Mouse (Mus musculus): ENCODE data around the gene Tmbim1. TPM values are rescaled to one million over a fixed set of nuclear protein-coding genes. Genes with fewer than 3 reads are reported as not detected.

Tmbim1 gene
- polyA plus RNA-seq, 1 experiment from 2014 or later = 7.5 TPM

DNA sequence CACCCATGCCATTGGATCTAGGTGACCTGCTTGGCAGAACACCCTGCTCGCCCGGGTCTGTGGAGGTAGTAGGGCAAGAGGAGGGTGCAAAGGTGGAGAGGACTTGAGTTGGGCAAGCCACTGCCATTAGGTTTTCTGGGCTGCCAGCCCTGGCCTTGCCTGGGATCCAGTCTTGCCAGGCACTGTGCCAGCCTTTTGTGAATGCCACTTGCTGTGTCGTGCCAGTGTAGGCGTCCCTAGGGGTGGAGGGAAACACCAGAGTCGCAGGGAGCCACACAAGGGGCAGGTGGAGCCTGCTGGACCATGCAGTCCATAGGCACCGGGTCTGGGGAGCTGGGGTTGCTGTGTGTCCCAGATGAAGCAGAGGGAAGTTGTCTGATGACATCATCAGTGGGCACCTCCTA is 34.9 kb upstream of the Tmbim1 start:
- no peaks in the 10 kb centered on the region for H3K36me3 ChIP-seq (ENCODE audit: control insufficient read depth, insufficient read depth, low read length)
- 78% methylated on average over 6 of the region's 6 CpGs for WGBS
- H3K9me3 ChIP-seq (ENCODE audit: control insufficient read depth, low read length) = no peaks in the 10 kb centered on the region
- H3K4me2 ChIP-seq (ENCODE audit: low read depth, low read length) = no peak overlapping the region
- H3K4me1 ChIP-seq (ENCODE audit: control insufficient read depth, insufficient read depth, low read length) = no peaks in the 10 kb centered on the region
- H3K4me3 ChIP-seq (ENCODE audit: low read depth, low read length) = no peak overlapping the region
- H3K9ac ChIP-seq (replicated peaks; ENCODE audit: low read depth, low read length) = no peak overlapping the region
- no peak for ATAC-seq (ENCODE audit: low read depth)
- no peaks in the 10 kb centered on the region for H3K27me3 ChIP-seq (ENCODE audit: control insufficient read depth, insufficient read depth, low read length)
- H3K27ac ChIP-seq (ENCODE audit: low read depth, low read length) = no peak overlapping the region

DNA sequence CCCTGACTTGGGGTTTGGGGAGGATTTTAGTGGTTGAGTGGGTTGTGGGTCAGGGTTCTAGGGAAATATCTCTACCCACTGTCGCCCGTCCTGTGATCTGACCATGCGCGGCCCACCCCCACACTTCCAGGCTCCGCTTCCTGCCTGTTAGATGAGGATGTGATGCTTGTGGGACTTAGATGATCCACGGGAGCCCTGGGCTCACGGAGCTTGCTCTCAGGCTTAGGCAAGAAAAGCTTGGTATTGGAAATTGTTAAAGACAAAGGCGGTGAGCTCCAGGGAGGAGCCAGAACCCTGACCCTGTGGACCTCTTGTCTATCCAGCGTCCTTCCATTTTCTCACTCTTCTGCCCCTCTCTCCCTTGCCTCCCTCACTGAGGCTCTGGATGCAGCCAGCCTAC is 34.5 kb upstream of the Tmbim1 start:
- ATAC-seq (ENCODE audit: low read depth) = no peak
- Histone ChIP-seq H3K27me3 (ENCODE audit: control insufficient read depth, insufficient read depth, low read length) (no peaks in the 10 kb centered on the region), H3K27ac (ENCODE audit: low read depth, low read length) (no peak overlapping the region), H3K4me2 (ENCODE audit: low read depth, low read length) (no peak overlapping the region), H3K36me3 (ENCODE audit: control insufficient read depth, insufficient read depth, low read length) (no peaks in the 10 kb centered on the region), H3K9ac (replicated peaks; ENCODE audit: low read depth, low read length) (no peak overlapping the region), H3K9me3 (ENCODE audit: control insufficient read depth, low read length) (no peaks in the 10 kb centered on the region), H3K4me3 (ENCODE audit: low read depth, low read length) (no peak overlapping the region), H3K4me1 (ENCODE audit: control insufficient read depth, insufficient read depth, low read length) (no peaks in the 10 kb centered on the region)
- WGBS = 95% methylated on average over 9 of the region's 9 CpGs

DNA sequence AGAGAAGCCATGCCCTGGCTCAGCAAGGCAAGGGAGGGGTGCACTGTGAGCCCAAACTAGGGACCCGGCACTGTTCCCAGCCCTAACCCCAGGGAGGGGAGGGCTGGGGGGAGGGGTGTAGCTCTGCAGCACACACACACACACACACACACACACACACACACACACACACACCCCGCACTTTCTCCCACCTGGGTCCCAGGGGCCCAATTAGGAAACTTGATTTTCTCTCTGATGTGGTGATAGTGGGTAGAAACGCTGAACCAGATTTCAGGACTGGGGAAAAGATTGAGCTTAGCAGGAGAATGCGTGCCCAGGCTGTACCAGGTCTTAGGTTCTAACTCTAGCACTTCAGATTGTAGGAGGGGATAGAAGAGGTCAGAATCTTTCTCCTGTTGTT is 33.2 kb upstream of the Tmbim1 start:
- Histone ChIP-seq H3K4me3 (ENCODE audit: low read depth, low read length) (no peak overlapping the region), H3K4me1 (ENCODE audit: control insufficient read depth, insufficient read depth, low read length) (peaks cover under 1% of the 10 kb centered on the region; the same call in 1 of the 2 replicates), H3K4me2 (ENCODE audit: low read depth, low read length) (no peak overlapping the region), H3K36me3 (ENCODE audit: control insufficient read depth, insufficient read depth, low read length) (no peaks in the 10 kb centered on the region), H3K27me3 (ENCODE audit: control insufficient read depth, insufficient read depth, low read length) (no peaks in the 10 kb centered on the region), H3K9ac (replicated peaks; ENCODE audit: low read depth, low read length) (no peak overlapping the region), H3K9me3 (ENCODE audit: control insufficient read depth, low read length) (no peaks in the 10 kb centered on the region), H3K27ac (ENCODE audit: low read depth, low read length) (no peak overlapping the region)
- WGBS = 70% methylated on average over 4 of the region's 4 CpGs
- no peak for ATAC-seq (ENCODE audit: low read depth)

DNA sequence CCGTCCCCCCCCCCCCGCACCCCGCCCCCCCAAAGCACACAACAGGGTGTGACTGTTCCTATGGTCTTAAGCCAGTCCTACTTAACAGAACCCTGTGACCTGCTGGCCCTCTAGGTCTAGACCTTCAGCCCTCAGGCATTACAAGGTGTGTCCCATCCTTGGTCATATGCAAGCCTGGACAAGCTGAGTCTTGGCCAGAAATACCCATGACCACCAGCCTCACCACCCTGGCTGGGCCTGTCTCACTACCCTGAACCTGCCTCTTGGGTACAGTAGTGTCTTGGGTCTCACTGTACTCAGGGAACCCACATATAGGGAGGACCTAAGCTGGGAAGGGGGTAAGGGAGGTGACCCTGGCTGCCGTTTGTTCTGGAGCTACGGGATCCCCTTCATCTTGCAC is 32.6 kb upstream of the Tmbim1 start:
- H3K9me3 ChIP-seq (ENCODE audit: control insufficient read depth, low read length) = no peaks in the 10 kb centered on the region
- no peak overlapping the region for H3K4me2 ChIP-seq (ENCODE audit: low read depth, low read length)
- no peaks in the 10 kb centered on the region for H3K27me3 ChIP-seq (ENCODE audit: control insufficient read depth, insufficient read depth, low read length)
- H3K9ac ChIP-seq (replicated peaks; ENCODE audit: low read depth, low read length) = no peak overlapping the region
- WGBS = 91% methylated on average over 5 of the region's 5 CpGs
- no peak overlapping the region for H3K27ac ChIP-seq (ENCODE audit: low read depth, low read length)
- peaks cover 6% of the 10 kb centered on the region; the same call in 1 of the 2 replicates for H3K4me1 ChIP-seq (ENCODE audit: control insufficient read depth, insufficient read depth, low read length)
- no peaks in the 10 kb centered on the region for H3K36me3 ChIP-seq (ENCODE audit: control insufficient read depth, insufficient read depth, low read length)
- H3K4me3 ChIP-seq (ENCODE audit: low read depth, low read length) = no peak overlapping the region
- no peak for ATAC-seq (ENCODE audit: low read depth)

DNA sequence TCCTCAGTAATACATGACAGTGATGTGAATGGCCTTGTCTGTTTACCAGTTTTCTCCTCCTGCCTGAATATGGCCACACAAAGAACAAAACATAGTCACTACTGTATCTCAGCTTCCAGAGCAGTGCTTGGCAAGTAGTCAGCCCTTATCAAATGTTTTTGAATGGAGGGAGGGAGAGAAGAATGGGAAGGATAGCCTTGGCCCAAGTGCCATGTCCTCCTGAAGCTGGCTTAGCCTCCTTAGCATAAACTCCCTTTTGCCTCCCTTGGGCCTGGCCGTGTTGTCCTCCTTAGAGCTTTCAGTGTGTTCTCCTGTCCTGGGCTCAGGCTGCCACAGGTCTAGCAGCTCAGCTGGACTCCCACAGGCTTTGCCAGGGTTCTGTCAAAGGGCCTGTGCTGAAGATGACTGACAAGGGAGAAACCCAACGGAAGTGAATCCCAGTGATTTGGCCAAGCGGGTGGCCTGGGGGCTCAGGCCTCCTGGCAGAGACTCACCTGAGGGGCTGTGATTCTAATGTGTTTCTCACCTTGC is 31.9 kb upstream of the Tmbim1 start:
- peaks cover 8% of the 10 kb centered on the region; the same call in 1 of the 2 replicates for H3K4me1 ChIP-seq (ENCODE audit: control insufficient read depth, insufficient read depth, low read length)
- ATAC-seq (ENCODE audit: low read depth) = no peak
- H3K4me2 ChIP-seq (ENCODE audit: low read depth, low read length) = no peak overlapping the region
- WGBS = 83% methylated on average over 3 of the region's 3 CpGs
- no peak overlapping the region for H3K27ac ChIP-seq (ENCODE audit: low read depth, low read length)
- H3K9me3 ChIP-seq (ENCODE audit: control insufficient read depth, low read length) = no peaks in the 10 kb centered on the region
- no peak overlapping the region for H3K4me3 ChIP-seq (ENCODE audit: low read depth, low read length)
- no peaks in the 10 kb centered on the region for H3K27me3 ChIP-seq (ENCODE audit: control insufficient read depth, insufficient read depth, low read length)
- H3K9ac ChIP-seq (replicated peaks; ENCODE audit: low read depth, low read length) = no peak overlapping the region
- no peaks in the 10 kb centered on the region for H3K36me3 ChIP-seq (ENCODE audit: control insufficient read depth, insufficient read depth, low read length)

DNA sequence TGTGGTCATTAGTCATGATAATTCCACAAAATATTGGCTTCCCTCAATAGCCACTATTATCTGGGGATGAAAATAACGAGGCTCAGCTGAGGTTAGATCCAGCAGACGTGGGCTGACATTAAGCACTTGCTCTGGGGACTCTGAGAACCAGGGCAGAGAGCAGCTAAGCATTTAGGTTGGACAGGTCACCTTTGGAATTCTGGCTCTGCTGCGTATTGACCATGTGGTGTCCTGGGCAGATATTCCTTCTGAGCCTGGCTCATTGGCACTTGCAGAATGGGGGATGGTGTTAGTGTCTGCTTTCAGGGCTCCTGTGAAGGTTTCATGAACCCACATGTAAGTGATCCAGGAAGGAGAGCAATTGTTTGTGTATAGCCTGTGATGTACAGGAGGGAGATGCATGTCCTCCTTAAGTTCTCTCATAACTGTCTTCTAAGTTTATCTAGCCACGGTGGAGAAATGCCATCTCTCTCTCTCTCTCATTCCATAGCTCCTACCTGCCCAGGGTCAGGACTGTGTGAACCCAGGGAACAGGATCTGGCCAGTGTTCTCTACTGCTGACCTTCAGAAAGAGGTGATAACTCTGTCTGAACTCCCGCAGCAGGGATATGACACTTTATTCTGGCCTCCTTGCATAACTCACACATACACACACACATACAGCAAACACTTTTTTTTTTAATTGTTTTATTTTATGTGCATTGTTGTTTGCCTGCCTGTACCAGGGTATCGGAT is 30.2 kb upstream of the Tmbim1 start:
- Histone ChIP-seq H3K27ac (ENCODE audit: low read depth, low read length) (no peak overlapping the region), H3K9me3 (ENCODE audit: control insufficient read depth, low read length) (no peaks in the 10 kb centered on the region), H3K4me1 (ENCODE audit: control insufficient read depth, insufficient read depth, low read length) (peaks cover 8% of the 10 kb centered on the region; the same call in 1 of the 2 replicates), H3K4me3 (ENCODE audit: low read depth, low read length) (no peak overlapping the region), H3K4me2 (ENCODE audit: low read depth, low read length) (no peak overlapping the region), H3K36me3 (ENCODE audit: control insufficient read depth, insufficient read depth, low read length) (no peaks in the 10 kb centered on the region), H3K27me3 (ENCODE audit: control insufficient read depth, insufficient read depth, low read length) (no peaks in the 10 kb centered on the region), H3K9ac (replicated peaks; ENCODE audit: low read depth, low read length) (no peak overlapping the region)
- 84% methylated on average over 6 of the region's 6 CpGs for WGBS
- no peak for ATAC-seq (ENCODE audit: low read depth)

DNA sequence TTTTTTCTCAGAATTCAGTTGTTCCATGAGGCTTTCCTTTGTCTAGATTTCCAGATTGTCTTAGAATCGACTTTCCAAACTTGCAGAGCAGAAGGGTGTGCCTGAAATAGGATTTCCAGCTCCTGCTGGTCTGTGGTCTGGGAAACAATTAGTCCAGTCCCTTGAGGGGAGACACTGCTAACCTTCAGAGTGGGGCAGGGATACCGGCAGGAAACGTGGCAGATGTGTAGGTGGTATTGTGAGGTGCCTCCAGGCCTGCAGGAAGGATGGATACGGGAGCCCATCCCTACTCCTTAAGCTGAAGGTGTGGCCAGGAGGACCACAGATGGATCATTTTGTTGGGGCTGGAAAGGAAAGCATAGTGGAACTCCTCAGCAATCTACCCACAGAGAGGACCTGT is 29.6 kb upstream of the Tmbim1 start:
- no peak overlapping the region for H3K27ac ChIP-seq (ENCODE audit: low read depth, low read length)
- H3K9ac ChIP-seq (replicated peaks; ENCODE audit: low read depth, low read length) = no peak overlapping the region
- no peaks in the 10 kb centered on the region for H3K27me3 ChIP-seq (ENCODE audit: control insufficient read depth, insufficient read depth, low read length)
- H3K4me3 ChIP-seq (ENCODE audit: low read depth, low read length) = no peak overlapping the region
- H3K9me3 ChIP-seq (ENCODE audit: control insufficient read depth, low read length) = no peaks in the 10 kb centered on the region
- H3K4me2 ChIP-seq (ENCODE audit: low read depth, low read length) = no peak overlapping the region
- no peaks in the 10 kb centered on the region for H3K36me3 ChIP-seq (ENCODE audit: control insufficient read depth, insufficient read depth, low read length)
- WGBS = 78% methylated on average over 4 of the region's 4 CpGs
- H3K4me1 ChIP-seq (ENCODE audit: control insufficient read depth, insufficient read depth, low read length) = peaks cover 8% of the 10 kb centered on the region; the same call in 1 of the 2 replicates
- no peak for ATAC-seq (ENCODE audit: low read depth)

DNA sequence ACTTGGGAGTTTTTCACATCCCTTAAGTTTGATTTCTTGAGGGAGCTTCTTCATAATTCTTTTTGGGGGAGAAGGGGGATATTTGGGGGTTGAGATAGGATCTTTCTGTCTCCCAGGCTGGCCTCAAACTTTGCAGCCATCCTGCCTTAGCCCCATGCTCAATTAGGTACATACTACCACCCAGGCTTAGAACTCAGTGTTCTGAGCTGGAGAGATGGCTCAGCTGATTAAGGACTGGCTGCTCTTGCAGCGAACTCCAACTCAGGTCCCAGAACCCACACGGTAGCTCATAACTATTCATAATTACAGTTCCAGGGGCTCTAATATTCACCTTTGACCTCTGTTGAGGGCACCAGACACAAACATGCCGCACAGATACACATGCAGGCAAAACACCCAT is 29.2 kb upstream of the Tmbim1 start:
- no peak overlapping the region for H3K4me2 ChIP-seq (ENCODE audit: low read depth, low read length)
- H3K9me3 ChIP-seq (ENCODE audit: control insufficient read depth, low read length) = no peaks in the 10 kb centered on the region
- H3K4me3 ChIP-seq (ENCODE audit: low read depth, low read length) = no peak overlapping the region
- H3K27ac ChIP-seq (ENCODE audit: low read depth, low read length) = no peak overlapping the region
- WGBS = 78% methylated on average over 3 of the region's 3 CpGs
- peaks cover 8% of the 10 kb centered on the region; the same call in 1 of the 2 replicates for H3K4me1 ChIP-seq (ENCODE audit: control insufficient read depth, insufficient read depth, low read length)
- H3K9ac ChIP-seq (replicated peaks; ENCODE audit: low read depth, low read length) = no peak overlapping the region
- no peaks in the 10 kb centered on the region for H3K36me3 ChIP-seq (ENCODE audit: control insufficient read depth, insufficient read depth, low read length)
- ATAC-seq (ENCODE audit: low read depth) = no peak
- H3K27me3 ChIP-seq (ENCODE audit: control insufficient read depth, insufficient read depth, low read length) = no peaks in the 10 kb centered on the region

DNA sequence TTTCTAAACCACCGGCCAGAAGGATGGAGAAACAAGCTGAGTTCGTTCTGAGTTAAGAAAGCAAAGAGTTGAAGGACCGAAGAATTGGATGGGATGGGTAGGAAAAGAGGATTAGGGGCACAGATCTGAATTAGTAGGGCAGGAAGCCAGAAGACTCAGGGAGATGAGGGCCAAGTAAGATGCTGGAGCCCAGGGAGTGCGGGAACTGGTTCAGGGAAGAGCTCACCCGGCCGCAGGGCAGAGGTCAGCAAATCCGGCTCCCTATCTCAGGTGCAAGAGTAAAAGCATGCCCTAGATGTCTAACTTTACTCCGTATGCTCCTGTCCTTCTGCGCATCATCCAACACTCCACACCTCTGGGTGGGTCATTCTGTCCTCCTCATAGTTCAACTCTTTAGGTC is 27.5 kb upstream of the Tmbim1 start:
- Histone ChIP-seq H3K4me2 (ENCODE audit: low read depth, low read length) (peak overlapping the region; percentile 66), H3K36me3 (ENCODE audit: control insufficient read depth, insufficient read depth, low read length) (no peaks in the 10 kb centered on the region), H3K27ac (ENCODE audit: low read depth, low read length) (peak overlapping the region; percentile 49; the same call in 1 of the 2 replicates), H3K9ac (replicated peaks; ENCODE audit: low read depth, low read length) (peak overlapping the region; percentile 43), H3K27me3 (ENCODE audit: control insufficient read depth, insufficient read depth, low read length) (no peaks in the 10 kb centered on the region), H3K4me1 (ENCODE audit: control insufficient read depth, insufficient read depth, low read length) (peaks cover 8% of the 10 kb centered on the region; the same call in 1 of the 2 replicates), H3K4me3 (ENCODE audit: low read depth, low read length) (peak overlapping the region; percentile 38), H3K9me3 (ENCODE audit: control insufficient read depth, low read length) (no peaks in the 10 kb centered on the region)
- 0 out of 2 replicates have a peak, but pooled peaks have one; percentile 7 for ATAC-seq (ENCODE audit: low read depth)
- 5% methylated on average over 8 of the region's 9 CpGs for WGBS
